Mouse (Mus musculus) embryonic facial prominence, embryonic 15.5 days (tissue): ENCODE results near the gene Ube2k. TPM values are rescaled to one million over a fixed set of nuclear protein-coding genes. Genes with fewer than 3 reads are reported as not detected.

Source experiments
- ATAC-seq: fragments of 200-750 bp; cut with Nextera tagmentation; 2 replicates; pipeline ENCODE4 v1.8.0; 2017; ENCODE audit warnings: low read depth, moderate TSS enrichment; ENCODE audit not compliant: insufficient number of reproducible peaks, low FRiP score, low TSS enrichment
- H3K27ac ChIP-seq: fragments of 300-500 bp; sonication (generic); replicated peaks from 2 replicates; pipeline ENCODE4 v1.5.1; 2015; ENCODE audit warnings: mild to moderate bottlenecking, inconsistent platforms
- H3K27me3 ChIP-seq: fragments of 300-500 bp; sonication (generic); 2 replicates; pipeline ENCODE4 v1.6.1; 2015; ENCODE audit warnings: inconsistent platforms
- H3K36me3 ChIP-seq: fragments of 300-500 bp; sonication (generic); 2 replicates; pipeline ENCODE4 v1.6.1; 2015; ENCODE audit warnings: mild to moderate bottlenecking, inconsistent platforms
- H3K4me1 ChIP-seq: fragments of 300-500 bp; sonication (generic); 2 replicates; pipeline ENCODE4 v1.6.1; 2015; ENCODE audit warnings: inconsistent platforms
- H3K4me2 ChIP-seq: fragments of 300-500 bp; sonication (generic); replicated peaks from 2 replicates; pipeline ENCODE4 v1.6.1; 2015; ENCODE audit warnings: mild to moderate bottlenecking, inconsistent platforms
- H3K4me3 ChIP-seq: fragments of 300-500 bp; sonication (generic); replicated peaks from 2 replicates; pipeline ENCODE4 v1.5.1; 2015; ENCODE audit warnings: mild to moderate bottlenecking, inconsistent platforms
- H3K9ac ChIP-seq: fragments of 300-500 bp; sonication (generic); 2 replicates; pipeline ENCODE4 v1.6.1; 2015; ENCODE audit warnings: inconsistent platforms
- H3K9me3 ChIP-seq: fragments of 300-500 bp; sonication (generic); replicated peaks from 2 replicates; pipeline ENCODE4 v1.6.1; 2016; ENCODE audit warnings: inconsistent platforms
- WGBS: fragments of 180-500 bp; shearing (Covaris S2); methylation state at CpG from one replicate; pipeline ENCODE4 v1.1.7; 2015; 5-methylcytosine and 5-hydroxymethylcytosine counted together
- polyA plus RNA-seq: library from polyadenylated mRNA; unstranded; fragments of >200 nt; fragmentation: Nextera tagmentation; extraction: Ambion mirVana; gene quantifications from 2 replicates; pipeline ENCODE4 v1.2.1, GENCODE M21; 2015

Ube2k gene
- polyA plus RNA-seq, 1 experiment from 2014 or later = 181 TPM

DNA sequence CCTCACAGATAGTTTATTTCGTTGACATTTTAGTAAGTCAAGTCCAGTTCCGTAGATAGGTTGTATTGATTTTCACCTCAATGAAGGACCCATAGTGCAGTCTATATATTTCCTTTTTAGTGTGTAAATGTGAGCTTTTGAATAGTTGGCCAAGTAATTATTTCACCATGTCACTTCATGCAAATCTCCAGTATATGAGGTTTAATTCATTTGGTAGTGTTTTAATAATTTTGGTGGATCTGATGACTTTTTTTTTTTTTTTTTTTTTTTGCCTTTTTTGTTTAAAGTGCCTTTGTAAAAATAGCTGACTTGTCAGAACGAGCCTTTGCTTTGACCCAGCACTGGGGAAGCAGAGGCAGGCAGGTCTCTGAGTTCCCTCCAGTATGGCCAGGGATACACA lies 2.8 kb downstream of the Ube2k start:
- H3K4me2 ChIP-seq = no peak overlapping the region

DNA sequence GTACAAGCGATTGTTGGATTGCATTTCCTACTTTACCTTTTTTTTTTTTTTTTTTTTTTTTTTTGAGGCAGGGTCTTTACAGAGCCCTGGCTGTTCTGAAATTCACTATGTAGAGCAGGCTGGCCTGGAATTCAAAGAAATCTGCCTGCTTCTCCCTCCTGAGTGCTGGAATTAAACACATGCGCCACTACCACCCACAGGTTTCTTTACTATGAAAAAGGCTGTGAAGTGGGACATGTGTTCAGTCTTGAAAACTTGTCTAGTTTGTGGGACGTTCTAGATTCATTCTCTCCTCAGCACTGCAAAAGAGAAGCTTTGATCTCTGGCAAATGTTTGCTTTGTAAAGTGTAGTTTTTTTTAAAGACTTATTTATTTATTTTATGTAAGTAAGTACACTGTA lies 4.9 kb downstream of the Ube2k start:
- Histone ChIP-seq H3K9ac (no peak overlapping the region), H3K4me2 (no peak overlapping the region), H3K36me3 (0 out of 2 replicates have a peak, but pooled peaks cover 3% of the 10 kb centered on the region), H3K4me1 (peaks cover 6% of the 10 kb centered on the region; the same call in 1 of the 2 replicates), H3K27me3 (no peaks in the 10 kb centered on the region), H3K27ac (no peak overlapping the region), H3K4me3 (no peak overlapping the region), H3K9me3 (no peaks in the 10 kb centered on the region)
- ATAC-seq = no peak
- WGBS = 76% methylated on average over 3 of the region's 3 CpGs

More for the DNA sequence above, 2.8 kb downstream of the Ube2k start:
- no peak overlapping the region for H3K4me3 ChIP-seq
- WGBS = 93% methylated on average over 3 of the region's 3 CpGs
- H3K27me3 ChIP-seq = no peaks in the 10 kb centered on the region
- no peaks in the 10 kb centered on the region for H3K36me3 ChIP-seq
- no peaks in the 10 kb centered on the region for H3K9me3 ChIP-seq
- H3K9ac ChIP-seq = no peak overlapping the region
- no peak overlapping the region for H3K27ac ChIP-seq
- ATAC-seq = no peak
- peaks cover 9% of the 10 kb centered on the region for H3K4me1 ChIP-seq

DNA sequence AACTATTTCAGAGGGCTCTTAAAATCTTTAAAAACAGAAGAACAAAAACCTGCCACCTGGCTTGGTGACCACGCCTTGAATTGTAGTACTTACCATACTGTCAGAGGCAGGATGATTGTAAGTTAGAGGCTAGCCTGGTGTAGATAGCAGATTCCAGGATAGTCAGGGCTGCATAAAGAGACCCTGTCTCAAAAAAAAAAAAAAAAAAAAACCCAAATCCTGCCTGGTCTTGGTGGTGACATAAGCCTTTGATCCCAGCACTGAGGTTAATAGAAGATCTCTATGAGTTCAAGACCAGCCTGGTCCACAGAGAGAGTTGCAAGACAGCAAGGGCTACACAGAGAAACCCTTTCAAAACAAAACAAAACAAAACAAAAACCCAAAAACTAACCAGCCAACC lies 6.5 kb downstream of the Ube2k start:
- no peaks in the 10 kb centered on the region for H3K9me3 ChIP-seq
- no peak for ATAC-seq
- no peak overlapping the region for H3K4me2 ChIP-seq
- H3K4me1 ChIP-seq = peaks cover 6% of the 10 kb centered on the region; the same call in 1 of the 2 replicates
- no peaks in the 10 kb centered on the region for H3K27me3 ChIP-seq
- no peak overlapping the region for H3K27ac ChIP-seq
- no peak overlapping the region for H3K4me3 ChIP-seq
- WGBS = 86% methylated on average over 1 of the region's 1 CpGs
- 0 out of 2 replicates have a peak, but pooled peaks cover 3% of the 10 kb centered on the region for H3K36me3 ChIP-seq
- H3K9ac ChIP-seq = no peak overlapping the region

DNA sequence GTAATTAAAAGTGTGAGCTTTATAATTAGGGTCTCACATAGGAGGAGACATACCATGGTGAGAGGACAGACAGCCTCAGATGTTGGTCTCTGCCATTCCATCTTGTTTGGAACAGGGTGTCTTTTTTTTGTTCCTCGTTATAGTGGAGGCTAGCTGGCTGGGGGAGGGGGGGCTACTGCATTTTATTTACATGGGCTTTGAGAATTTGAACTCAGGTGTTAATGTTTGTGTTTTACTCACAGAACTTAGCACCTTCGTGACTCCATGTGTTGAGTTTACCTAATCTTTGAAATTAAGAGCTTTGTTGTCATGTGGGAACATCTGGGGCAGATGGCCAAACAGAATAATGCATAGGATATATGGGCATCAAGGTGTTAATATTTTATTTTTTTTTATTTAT lies 7.6 kb downstream of the Ube2k start:
- H3K27ac ChIP-seq = no peak overlapping the region
- H3K27me3 ChIP-seq = no peaks in the 10 kb centered on the region
- no peak overlapping the region for H3K4me2 ChIP-seq
- WGBS = 83% methylated on average over 2 of the region's 2 CpGs
- H3K4me1 ChIP-seq = peaks cover 3% of the 10 kb centered on the region; the same call in 1 of the 2 replicates
- no peak overlapping the region for H3K4me3 ChIP-seq
- no peak for ATAC-seq
- no peak overlapping the region for H3K9ac ChIP-seq
- H3K9me3 ChIP-seq = no peaks in the 10 kb centered on the region
- H3K36me3 ChIP-seq = 0 out of 2 replicates have a peak, but pooled peaks cover 3% of the 10 kb centered on the region

DNA sequence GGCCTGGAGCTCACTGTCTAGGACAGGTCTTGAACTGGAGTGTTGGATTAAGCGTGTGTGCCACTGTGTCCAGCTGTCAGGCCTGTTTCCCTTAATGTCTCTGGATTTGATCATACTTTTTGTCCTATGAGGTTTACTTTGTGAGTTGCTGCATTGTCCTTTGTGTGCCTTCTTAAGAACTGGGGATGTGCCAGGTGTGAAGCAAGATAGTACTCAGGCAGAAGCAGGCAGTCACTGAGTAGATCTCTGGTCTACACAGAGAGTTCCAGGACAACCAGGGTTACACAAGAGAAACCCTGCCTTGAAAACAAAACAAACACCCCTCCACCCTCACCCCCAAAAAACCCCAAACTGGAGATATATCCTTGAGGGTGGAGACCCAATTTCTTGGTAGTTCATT lies 12.6 kb downstream of the Ube2k start:
- no peak for ATAC-seq
- H3K27me3 ChIP-seq = no peaks in the 10 kb centered on the region
- H3K4me1 ChIP-seq = peaks cover 5% of the 10 kb centered on the region; the same call in 1 of the 2 replicates
- H3K9me3 ChIP-seq = no peaks in the 10 kb centered on the region
- H3K4me2 ChIP-seq = no peak overlapping the region
- no peak overlapping the region for H3K27ac ChIP-seq
- H3K9ac ChIP-seq = no peak overlapping the region
- WGBS = 100% methylated on average over 1 of the region's 1 CpGs
- H3K4me3 ChIP-seq = no peak overlapping the region
- 0 out of 2 replicates have a peak, but pooled peaks cover 3% of the 10 kb centered on the region for H3K36me3 ChIP-seq

DNA sequence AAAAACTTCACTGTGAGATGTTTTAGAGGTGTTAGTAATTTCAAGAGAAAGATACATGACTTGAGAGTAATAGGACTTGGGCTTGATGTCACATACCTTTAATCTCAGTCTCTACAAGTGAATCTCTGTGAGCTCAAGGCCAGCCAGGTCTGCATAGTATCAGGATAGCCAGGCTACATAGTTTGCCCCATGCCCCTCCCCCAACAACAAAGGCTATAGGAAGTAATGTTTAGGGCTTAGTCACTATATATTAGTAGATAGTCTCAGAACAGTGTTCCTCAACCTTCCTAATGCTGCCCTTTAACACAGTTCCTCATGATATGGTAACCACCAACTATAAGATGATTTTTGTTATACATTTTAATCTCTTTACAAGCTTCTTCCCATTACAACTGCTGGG lies 20.1 kb downstream of the Ube2k start:
- Histone ChIP-seq H3K9me3 (no peaks in the 10 kb centered on the region), H3K36me3 (no peaks in the 10 kb centered on the region), H3K27ac (no peak overlapping the region), H3K4me3 (no peak overlapping the region), H3K4me1 (peaks cover 7% of the 10 kb centered on the region; the same call in 1 of the 2 replicates), H3K27me3 (no peaks in the 10 kb centered on the region), H3K9ac (no peak overlapping the region), H3K4me2 (no peak overlapping the region)
- ATAC-seq = no peak

DNA sequence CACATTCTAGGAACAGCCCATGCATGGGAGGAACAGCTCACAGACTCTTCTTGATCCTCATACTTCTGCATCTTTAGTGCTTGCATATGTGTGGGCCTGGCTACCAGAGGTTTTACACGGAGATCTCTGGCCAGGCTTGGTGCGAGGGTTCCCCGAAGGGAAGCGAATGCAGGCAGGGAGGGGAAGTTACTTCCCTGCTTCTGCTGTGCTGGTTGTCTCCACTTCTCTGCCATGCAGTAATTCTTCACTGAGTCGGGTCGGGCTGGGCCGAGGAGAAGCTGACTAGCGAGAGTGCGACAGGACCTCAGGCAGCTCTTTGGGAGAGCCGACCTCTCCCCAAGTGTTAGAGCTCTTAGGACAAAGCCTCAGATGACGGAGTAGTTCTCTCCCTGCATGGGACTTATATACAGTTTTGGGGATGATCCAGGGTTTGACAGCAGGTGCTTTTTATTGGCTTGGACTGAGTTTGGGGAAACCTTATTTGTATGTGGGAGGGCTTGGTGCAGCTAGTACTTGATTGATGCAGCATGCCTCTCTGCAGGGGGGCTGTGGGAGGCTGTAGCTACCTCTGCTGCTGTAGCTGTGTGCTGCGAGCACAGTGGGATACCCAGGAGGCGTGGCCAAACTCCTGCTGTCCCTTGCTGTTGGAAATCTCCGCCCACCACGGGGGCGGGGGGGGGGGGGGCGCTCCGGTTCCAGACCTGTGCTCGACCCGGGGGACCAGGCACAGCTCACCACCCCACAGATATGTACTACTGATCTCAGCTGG lies 24.3 kb downstream of the Ube2k start:
- Histone ChIP-seq H3K36me3 (no peaks in the 10 kb centered on the region), H3K9ac (no peak overlapping the region), H3K27ac (no peak overlapping the region), H3K4me1 (peaks cover 7% of the 10 kb centered on the region; the same call in 1 of the 2 replicates), H3K9me3 (no peaks in the 10 kb centered on the region), H3K4me2 (no peak overlapping the region), H3K27me3 (no peaks in the 10 kb centered on the region), H3K4me3 (no peak overlapping the region)
- WGBS = 48% methylated on average over 18 of the region's 20 CpGs
- ATAC-seq = no peak

DNA sequence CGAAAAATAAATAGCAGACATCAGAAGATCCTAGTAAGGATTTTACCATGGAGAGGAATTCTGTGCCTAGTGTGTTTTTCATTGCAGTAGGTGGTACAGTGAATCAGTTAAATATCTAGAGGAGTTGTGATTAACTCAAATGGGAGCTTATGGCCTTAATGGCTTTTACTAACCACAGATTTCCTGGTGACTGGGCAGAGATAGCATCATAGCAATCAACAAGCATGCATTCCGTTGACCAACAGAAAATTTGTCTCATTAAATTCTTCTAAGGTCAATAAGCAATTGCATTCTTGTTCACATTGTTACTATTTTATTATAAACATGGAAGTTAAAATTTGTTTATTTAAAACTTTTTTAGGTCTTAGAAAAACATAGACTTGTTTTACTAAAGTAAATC lies 28.5 kb downstream of the Ube2k start:
- H3K36me3 ChIP-seq = peaks cover 19% of the 10 kb centered on the region; the same call in 1 of the 2 replicates
- ATAC-seq = no peak
- no peak overlapping the region for H3K27ac ChIP-seq
- H3K9ac ChIP-seq = no peak overlapping the region
- no peaks in the 10 kb centered on the region for H3K27me3 ChIP-seq
- 70% methylated on average over 2 of the region's 2 CpGs for WGBS
- H3K9me3 ChIP-seq = no peaks in the 10 kb centered on the region
- H3K4me2 ChIP-seq = no peak overlapping the region
- H3K4me1 ChIP-seq = peaks cover 7% of the 10 kb centered on the region; the same call in 1 of the 2 replicates
- no peak overlapping the region for H3K4me3 ChIP-seq

DNA sequence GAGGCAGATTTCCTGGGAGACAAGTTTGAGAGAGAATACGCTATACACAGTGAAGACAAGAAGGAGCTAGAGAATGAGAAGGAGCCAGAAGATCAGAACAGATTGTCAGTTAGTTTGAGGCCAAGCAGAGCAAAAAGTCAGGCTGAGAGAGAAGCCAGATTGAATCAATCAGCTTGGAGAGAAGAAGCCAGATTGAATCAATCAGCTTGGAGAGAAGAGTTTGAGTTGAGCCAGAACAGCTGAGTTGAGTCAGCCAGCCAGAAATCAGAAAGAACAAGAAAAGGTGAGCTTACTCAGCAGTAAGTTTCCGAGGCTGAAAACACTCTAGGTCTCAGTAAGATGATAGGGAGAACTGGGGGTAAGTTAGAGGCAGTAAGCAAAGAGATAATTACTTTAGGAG lies 37.8 kb downstream of the Ube2k start:
- 53% methylated on average over 2 of the region's 2 CpGs for WGBS
- Histone ChIP-seq H3K4me2 (no peak overlapping the region), H3K27me3 (no peaks in the 10 kb centered on the region), H3K9ac (no peak overlapping the region), H3K36me3 (peaks cover 22% of the 10 kb centered on the region), H3K9me3 (no peaks in the 10 kb centered on the region), H3K4me1 (0 out of 2 replicates have a peak, but pooled peaks cover 5% of the 10 kb centered on the region), H3K4me3 (no peak overlapping the region), H3K27ac (peak overlapping the region; percentile 34; the same call in 1 of the 2 replicates)
- no peak for ATAC-seq

DNA sequence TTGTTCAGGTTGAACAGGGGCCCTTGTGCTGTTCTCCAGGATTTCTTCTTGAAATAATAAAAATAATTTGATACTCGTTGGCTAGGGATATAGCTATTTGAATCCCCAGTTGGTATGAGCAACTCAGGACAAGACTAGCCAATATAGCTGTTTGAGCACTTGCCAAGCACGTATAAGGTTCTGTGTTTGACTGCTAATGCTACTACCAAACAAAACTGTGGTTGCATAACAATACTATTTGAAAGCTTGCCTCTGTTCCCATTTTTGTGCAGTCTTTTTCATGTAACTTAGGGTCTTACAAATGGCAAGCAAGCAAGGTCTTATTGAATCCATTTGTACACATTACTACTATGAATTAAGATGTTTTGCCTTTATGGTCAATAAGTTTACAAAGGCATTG lies 38.9 kb downstream of the Ube2k start:
- H3K9ac ChIP-seq = no peak overlapping the region
- H3K36me3 ChIP-seq = peaks cover 24% of the 10 kb centered on the region
- no peaks in the 10 kb centered on the region for H3K27me3 ChIP-seq
- no peak for ATAC-seq
- WGBS = 69% methylated on average over 2 of the region's 2 CpGs
- H3K4me1 ChIP-seq = 0 out of 2 replicates have a peak, but pooled peaks cover 5% of the 10 kb centered on the region
- no peaks in the 10 kb centered on the region for H3K9me3 ChIP-seq
- no peak overlapping the region for H3K4me2 ChIP-seq
- H3K4me3 ChIP-seq = no peak overlapping the region
- H3K27ac ChIP-seq = no peak overlapping the region

DNA sequence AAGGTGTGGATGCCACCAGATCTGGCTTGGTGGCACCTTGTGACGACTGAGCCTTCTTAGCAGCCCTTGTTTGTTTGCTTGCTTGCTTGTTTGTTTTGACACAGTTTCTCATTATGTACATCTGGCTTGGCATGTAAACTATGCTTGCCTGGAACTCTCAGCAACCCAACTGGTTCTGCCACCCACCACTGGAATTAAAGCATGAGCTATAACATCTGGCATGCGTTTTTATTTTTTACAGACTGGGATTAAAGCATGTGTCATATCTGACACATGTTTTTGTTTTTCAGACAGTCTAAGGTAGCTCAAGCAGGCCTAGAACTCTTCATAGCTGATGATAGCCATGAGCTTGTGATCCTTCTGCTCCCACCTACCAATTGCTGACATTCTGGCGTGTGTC lies 41.5 kb downstream of the Ube2k start:
- 0 out of 2 replicates have a peak overlapping the region, but pooled peaks have one; percentile 30 for H3K27ac ChIP-seq

More for the DNA sequence above, 41.5 kb downstream of the Ube2k start:
- H3K36me3 ChIP-seq = peaks cover 20% of the 10 kb centered on the region; the same call in 1 of the 2 replicates
- WGBS = 58% methylated on average over 3 of the region's 3 CpGs
- H3K9ac ChIP-seq = no peak overlapping the region
- H3K9me3 ChIP-seq = no peaks in the 10 kb centered on the region
- no peak overlapping the region for H3K4me2 ChIP-seq
- H3K4me1 ChIP-seq = 0 out of 2 replicates have a peak, but pooled peaks cover 5% of the 10 kb centered on the region
- H3K4me3 ChIP-seq = no peak overlapping the region
- ATAC-seq = no peak
- H3K27me3 ChIP-seq = no peaks in the 10 kb centered on the region
